Mouse (Mus musculus): Measurements from ENCODE around the gene Kcnd1. TPM values are rescaled to one million over a fixed set of nuclear protein-coding genes. Genes with fewer than 3 reads are reported as not detected.
"Not testable (repeated sequence)": the region's sequence is repeated elsewhere in the genome, so short reads cannot be mapped to it uniquely, and the experiment has no call there.

Kcnd1 gene
- polyA plus RNA-seq, 1 experiment from 2014 or later = 0.18 TPM

DNA sequence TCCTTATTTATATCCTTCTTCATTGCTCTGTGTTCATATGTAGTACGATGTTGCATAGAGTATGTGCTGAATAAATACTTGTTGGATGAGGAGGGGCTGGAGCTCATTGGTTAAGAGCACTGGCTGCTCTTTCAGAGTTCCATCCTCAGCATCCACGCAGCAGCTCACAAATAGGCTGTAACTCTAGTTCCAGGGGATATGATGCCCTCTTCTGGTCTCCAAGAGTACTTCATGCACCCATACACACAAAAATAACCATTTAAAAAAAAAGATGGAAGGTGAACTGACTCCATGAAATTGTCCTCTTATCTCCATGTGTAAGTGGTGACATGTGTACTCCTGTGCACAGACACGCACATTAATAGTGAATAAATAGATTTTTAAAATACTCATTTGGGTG is 28.7 kb upstream of the Kcnd1 start:
- Histone ChIP-seq H3K9ac (no peak overlapping the region), H3K4me1 (replicated peaks) (peaks cover 16% of the 10 kb centered on the region; the same call in 1 of the 2 replicates), H3K36me3 (replicated peaks) (peaks cover 19% of the 10 kb centered on the region), H3K4me3 (replicated peaks) (no peak overlapping the region), H3K27me3 (no peaks in the 10 kb centered on the region), H3K9me3 (replicated peaks) (no peaks in the 10 kb centered on the region), H3K27ac (replicated peaks) (no peak overlapping the region), H3K4me2 (no peak overlapping the region)
- no peak for ATAC-seq (ENCODE audit: insufficient read depth)
- 42% methylated on average over 3 of the region's 3 CpGs for WGBS (ENCODE audit: insufficient replicate concordance)

DNA sequence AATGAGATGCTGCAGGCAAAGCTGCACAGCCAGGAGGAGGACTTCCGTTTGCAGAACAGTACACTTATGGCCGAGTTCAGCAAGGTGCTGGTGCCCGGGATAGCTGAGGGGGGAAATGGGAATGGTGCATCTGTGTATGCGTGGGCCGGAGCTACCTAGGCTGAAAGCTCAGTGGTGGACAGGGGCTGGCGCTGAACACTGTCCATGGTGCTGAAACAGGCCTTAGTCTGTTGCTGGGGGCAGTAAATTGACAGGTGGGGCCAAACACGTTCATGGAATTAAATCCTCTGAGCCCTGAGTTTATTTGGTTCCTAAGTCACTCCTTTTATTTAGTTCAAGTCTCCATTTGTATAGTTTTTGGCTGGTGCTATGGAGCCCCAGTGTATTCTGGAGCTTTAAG is 27.1 kb upstream of the Kcnd1 start:
- H3K4me2 ChIP-seq = no peak overlapping the region
- H3K36me3 ChIP-seq (replicated peaks) = peaks cover 29% of the 10 kb centered on the region
- H3K4me1 ChIP-seq (replicated peaks) = peaks cover 16% of the 10 kb centered on the region; the same call in 1 of the 2 replicates
- H3K9ac ChIP-seq = no peak overlapping the region
- no peak overlapping the region for H3K27ac ChIP-seq (replicated peaks)
- 42% methylated on average over 7 of the region's 7 CpGs for WGBS (ENCODE audit: insufficient replicate concordance)
- no peaks in the 10 kb centered on the region for H3K9me3 ChIP-seq (replicated peaks)
- H3K4me3 ChIP-seq (replicated peaks) = no peak overlapping the region
- H3K27me3 ChIP-seq = no peaks in the 10 kb centered on the region
- no peak for ATAC-seq (ENCODE audit: insufficient read depth)

DNA sequence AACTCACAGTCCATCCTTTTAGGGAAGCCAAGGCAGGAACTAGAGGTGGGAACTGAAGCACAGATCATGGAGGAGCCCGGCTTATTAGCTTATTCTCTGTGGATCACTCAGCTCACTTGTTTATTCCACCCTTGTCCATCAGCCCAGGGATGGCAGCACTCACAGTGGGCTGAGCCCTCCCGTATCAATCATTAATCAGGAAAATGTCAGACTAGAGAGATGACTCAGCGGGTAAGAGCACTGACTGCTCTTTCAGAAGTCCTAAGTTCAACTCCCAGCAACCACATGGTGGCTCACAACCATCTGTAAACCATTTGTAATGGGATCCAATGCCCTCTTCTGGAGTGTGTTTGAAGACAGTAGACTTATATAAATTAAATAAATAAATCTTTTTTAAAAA is 24.8 kb upstream of the Kcnd1 start:
- 61% methylated on average over 3 of the region's 3 CpGs for WGBS (ENCODE audit: insufficient replicate concordance)
- no peaks in the 10 kb centered on the region for H3K9me3 ChIP-seq (replicated peaks)
- H3K27ac ChIP-seq (replicated peaks) = 0 out of 2 replicates have a peak overlapping the region, but pooled peaks have one; percentile 33
- no peak overlapping the region for H3K9ac ChIP-seq
- peaks cover 48% of the 10 kb centered on the region for H3K36me3 ChIP-seq (replicated peaks)
- H3K27me3 ChIP-seq = no peaks in the 10 kb centered on the region
- H3K4me2 ChIP-seq = no peak overlapping the region
- ATAC-seq (ENCODE audit: insufficient read depth) = peak; percentile 54; the same call in 1 of the 2 replicates
- no peak overlapping the region for H3K4me3 ChIP-seq (replicated peaks)
- H3K4me1 ChIP-seq (replicated peaks) = 0 out of 2 replicates have a peak, but pooled peaks cover 5% of the 10 kb centered on the region

DNA sequence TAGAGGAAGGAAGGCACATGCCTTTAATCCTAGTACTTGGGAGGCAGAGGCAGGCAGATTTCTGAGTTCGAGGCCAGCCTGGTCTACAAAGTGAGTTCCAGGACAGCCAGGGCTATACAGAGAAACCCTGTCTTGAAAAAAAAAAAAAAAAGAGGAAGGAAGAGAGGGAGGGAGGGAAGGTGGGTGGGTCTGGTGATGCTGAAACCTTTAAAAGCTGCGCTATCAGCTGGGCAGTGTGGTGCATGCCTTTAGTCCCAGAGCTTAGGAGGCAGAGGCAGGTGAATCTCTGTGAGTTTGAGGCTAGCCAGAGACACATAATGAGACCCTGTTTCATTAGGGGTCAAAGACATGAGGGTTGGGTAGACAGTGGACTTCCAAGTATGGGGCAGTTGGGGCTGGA is 19.9 kb upstream of the Kcnd1 start:
- H3K36me3 ChIP-seq (replicated peaks) = peaks cover 68% of the 10 kb centered on the region
- ATAC-seq (ENCODE audit: insufficient read depth); H3K27me3 ChIP-seq; H3K4me1 ChIP-seq (replicated peaks); H3K27ac ChIP-seq (replicated peaks); H3K4me2 ChIP-seq; H3K9ac ChIP-seq; H3K9me3 ChIP-seq (replicated peaks); H3K4me3 ChIP-seq (replicated peaks): not testable (repeated sequence)
- WGBS (ENCODE audit: insufficient replicate concordance) = 49% methylated on average over 2 of the region's 2 CpGs

DNA sequence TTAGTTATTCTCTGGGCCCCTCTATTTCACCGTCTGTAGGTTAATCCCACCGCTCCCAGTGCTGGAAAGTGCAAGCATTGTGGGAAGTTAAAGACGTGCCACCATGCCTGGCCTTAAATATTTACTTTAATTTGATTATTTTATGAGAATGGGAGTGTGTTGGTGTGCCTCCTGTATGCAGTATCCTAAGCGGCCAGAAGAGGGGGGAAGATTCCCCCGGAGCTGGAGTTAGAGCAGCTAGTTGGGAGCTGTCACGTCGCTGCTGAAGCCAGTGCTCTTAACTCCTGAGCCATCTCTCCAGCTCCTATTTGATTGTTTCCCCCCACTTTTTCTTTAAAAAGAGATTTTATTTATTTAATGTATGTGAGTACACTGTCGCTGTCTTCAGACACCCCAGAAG is 7.1 kb upstream of the Kcnd1 start:
- not testable (repeated sequence) for H3K4me1 ChIP-seq (replicated peaks); H3K27ac ChIP-seq (replicated peaks); ATAC-seq (ENCODE audit: insufficient read depth); H3K9ac ChIP-seq; H3K4me3 ChIP-seq (replicated peaks); H3K9me3 ChIP-seq (replicated peaks); H3K4me2 ChIP-seq; H3K27me3 ChIP-seq
- 40% methylated on average over 8 of the region's 8 CpGs for WGBS (ENCODE audit: insufficient replicate concordance)
- H3K36me3 ChIP-seq (replicated peaks) = peaks cover 83% of the 10 kb centered on the region

DNA sequence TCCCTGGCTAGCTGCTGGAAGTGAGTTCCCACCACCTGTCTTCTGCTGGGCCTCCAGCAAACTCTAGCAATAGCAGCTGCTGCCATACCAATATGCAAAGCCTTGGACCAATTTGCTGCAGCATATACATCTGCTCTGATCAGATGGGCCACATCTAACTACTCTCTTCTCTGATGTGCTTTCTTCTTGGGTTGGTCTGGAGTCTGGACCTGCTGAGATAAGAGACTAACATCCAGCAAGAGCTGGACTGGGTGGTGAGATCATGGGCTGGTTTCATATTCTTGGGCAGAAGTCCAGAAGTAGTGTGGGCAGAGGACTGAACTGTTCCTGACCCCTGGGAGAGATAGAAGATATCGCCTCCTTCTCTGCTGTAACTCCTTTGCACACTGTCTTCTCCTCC is 15.1 kb downstream of the Kcnd1 start:
- peaks cover 68% of the 10 kb centered on the region for H3K4me1 ChIP-seq (replicated peaks)
- H3K9ac ChIP-seq = peak overlapping the region; percentile 39; the same call in 1 of the 2 replicates
- H3K36me3 ChIP-seq (replicated peaks) = no peaks in the 10 kb centered on the region
- H3K27me3 ChIP-seq = no peaks in the 10 kb centered on the region
- peak overlapping the region; percentile 95 for H3K27ac ChIP-seq (replicated peaks)
- H3K9me3 ChIP-seq (replicated peaks) = no peaks in the 10 kb centered on the region
- peak overlapping the region; percentile 22; the same call in 1 of the 2 replicates for H3K4me3 ChIP-seq (replicated peaks)
- WGBS (ENCODE audit: insufficient replicate concordance) = 44% methylated on average over 1 of the region's 1 CpGs
- peak overlapping the region; percentile 55 for H3K4me2 ChIP-seq
- peak; percentile 57 for ATAC-seq (ENCODE audit: insufficient read depth)

DNA sequence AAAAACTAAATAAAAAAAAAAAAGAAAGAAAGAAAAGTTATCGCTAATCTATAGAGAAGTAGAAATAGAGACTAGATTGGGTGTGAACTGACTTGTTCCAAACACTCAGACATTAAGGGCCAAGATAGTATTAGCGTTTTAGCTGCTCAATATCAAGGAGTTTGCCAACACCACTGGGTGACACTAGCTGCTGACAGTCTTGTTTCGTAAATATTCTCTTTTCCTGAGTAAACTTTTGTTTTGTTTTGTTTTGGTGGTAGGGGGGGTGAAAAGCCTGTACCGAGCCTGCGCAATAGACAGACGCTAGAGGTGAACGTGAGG is 18.7 kb downstream of the Kcnd1 start:
- ATAC-seq (ENCODE audit: insufficient read depth) = no peak
- peaks cover 70% of the 10 kb centered on the region for H3K4me1 ChIP-seq (replicated peaks)
- H3K36me3 ChIP-seq (replicated peaks) = peaks cover 19% of the 10 kb centered on the region; the same call in 1 of the 2 replicates
- WGBS (ENCODE audit: insufficient replicate concordance) = 17% methylated on average over 7 of the region's 7 CpGs
- no peaks in the 10 kb centered on the region for H3K9me3 ChIP-seq (replicated peaks)
- H3K27ac ChIP-seq (replicated peaks) = peak overlapping the region; percentile 84
- no peak overlapping the region; the same call in 1 of the 2 replicates for H3K9ac ChIP-seq
- peak overlapping the region; percentile 81 for H3K4me3 ChIP-seq (replicated peaks)
- peak overlapping the region; percentile 60 for H3K4me2 ChIP-seq
- no peaks in the 10 kb centered on the region for H3K27me3 ChIP-seq

DNA sequence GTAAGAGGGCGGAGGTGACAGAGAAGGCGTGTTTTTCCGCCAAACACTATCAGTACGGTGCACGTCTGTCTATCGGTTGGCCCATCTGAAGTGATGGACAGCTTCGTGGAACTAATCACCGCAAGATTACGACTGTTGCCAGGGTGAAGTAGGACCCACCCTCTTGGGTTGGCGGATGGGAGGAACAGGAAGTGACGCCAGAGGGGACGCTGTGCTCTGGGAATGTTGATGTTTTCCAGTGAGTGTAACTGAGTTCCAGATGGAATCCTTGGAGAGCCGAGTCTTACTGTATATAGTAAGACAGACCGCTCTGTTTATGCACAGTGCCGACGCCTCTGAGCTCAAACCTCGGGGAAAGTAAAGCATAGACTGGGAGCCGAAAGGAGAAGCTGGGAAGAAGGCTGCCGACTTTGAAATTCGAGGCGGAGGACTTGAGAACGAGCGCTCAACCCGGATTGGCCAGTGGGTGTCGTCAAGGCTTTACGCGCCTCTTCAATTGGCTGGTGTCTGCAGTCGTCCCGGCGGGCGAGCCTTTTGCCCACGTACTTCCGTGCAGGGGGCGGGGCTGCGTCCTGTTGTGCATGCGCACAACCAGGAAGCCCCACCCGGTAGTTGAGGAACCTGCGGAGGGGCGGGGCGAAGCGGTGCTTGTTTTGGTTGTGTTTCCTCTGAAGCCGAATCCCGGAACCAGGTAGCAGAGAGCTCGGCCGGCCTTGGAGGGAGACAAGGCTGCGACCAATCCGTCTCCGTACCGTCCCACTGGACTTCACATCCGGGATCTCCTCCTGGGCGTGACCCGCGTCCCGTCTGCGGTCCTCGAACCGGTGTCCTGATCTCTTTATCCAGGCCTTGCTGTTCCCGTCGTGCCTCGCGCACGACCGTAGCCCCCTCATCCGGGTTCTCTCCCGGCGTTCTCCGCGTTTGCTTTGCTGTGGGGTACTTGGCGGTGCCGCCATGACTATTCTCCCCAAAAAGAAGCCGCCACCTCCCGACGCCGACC is 19.4 kb downstream of the Kcnd1 start, which contains the start of gene Otud5:
Gene Otud5, plus strand, starts transcription at position 202 of the 1,000 bp plus-strand sequence.
- peak; percentile 91 for ATAC-seq (ENCODE audit: insufficient read depth)
- no peaks in the 10 kb centered on the region for H3K27me3 ChIP-seq
- no peaks in the 10 kb centered on the region for H3K9me3 ChIP-seq (replicated peaks)
- peaks cover 70% of the 10 kb centered on the region for H3K4me1 ChIP-seq (replicated peaks)
- peak within 1 kb of the TSS; percentile 96 for H3K27ac ChIP-seq (replicated peaks)
- H3K4me2 ChIP-seq = peak within 1 kb of the TSS; percentile 65
- WGBS (ENCODE audit: insufficient replicate concordance) = 14% methylated on average over 74 of the region's 74 CpGs
- H3K36me3 ChIP-seq (replicated peaks) = peaks cover 26% of the 10 kb centered on the region
- H3K4me3 ChIP-seq (replicated peaks) = peak within 1 kb of the TSS; percentile 81
- peak within 1 kb of the TSS; percentile 88 for H3K9ac ChIP-seq

DNA sequence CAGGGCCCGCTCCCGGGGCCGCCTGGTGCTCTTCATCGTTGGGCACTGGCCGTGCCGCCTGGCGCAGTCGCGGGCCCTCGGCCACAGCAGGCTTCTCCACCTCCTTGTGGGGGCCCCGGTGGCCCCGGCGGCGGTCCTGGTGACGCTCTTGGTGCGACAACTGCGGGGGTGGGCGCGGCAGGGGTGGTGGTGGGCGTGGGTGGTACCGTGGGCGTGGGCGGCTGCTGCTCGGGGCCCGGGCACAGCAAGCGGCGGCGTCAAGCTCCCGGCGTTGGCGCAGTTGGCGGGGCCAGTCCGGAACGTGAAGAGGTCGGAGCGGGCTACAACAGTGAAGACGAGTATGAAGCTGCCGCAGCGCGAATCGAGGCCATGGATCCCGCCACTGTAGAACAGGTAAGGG is 20.2 kb downstream of the Kcnd1 start:
- ATAC-seq (ENCODE audit: insufficient read depth) = no peak
- Histone ChIP-seq H3K27ac (replicated peaks) (peak overlapping the region; percentile 96), H3K4me3 (replicated peaks) (peak overlapping the region; percentile 81), H3K4me1 (replicated peaks) (peaks cover 62% of the 10 kb centered on the region), H3K9me3 (replicated peaks) (no peaks in the 10 kb centered on the region), H3K9ac (peak overlapping the region; percentile 88), H3K4me2 (peak overlapping the region; percentile 65), H3K36me3 (replicated peaks) (peaks cover 33% of the 10 kb centered on the region), H3K27me3 (no peaks in the 10 kb centered on the region)
- WGBS (ENCODE audit: insufficient replicate concordance) = 25% methylated on average over 42 of the region's 42 CpGs

DNA sequence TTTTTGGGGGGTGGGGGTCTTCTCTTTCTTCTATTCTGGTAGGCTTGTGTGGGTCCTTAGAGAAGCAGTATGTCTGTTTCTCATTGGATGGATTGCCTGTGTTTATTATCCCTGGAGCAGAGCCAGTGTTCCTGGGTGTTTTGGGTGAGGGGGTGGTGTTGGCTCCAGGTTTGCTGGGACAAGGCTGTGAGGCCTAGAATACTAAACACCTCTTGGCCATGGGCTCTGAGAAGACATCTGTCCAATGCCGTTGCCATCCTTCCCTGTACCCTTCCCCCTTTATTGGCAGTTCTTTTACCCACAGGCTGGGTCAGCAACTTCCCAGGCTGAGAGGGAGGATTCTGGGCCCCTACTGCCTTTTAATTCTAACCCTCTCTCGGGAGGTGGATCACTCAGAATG is 25.8 kb downstream of the Kcnd1 start:
- Histone ChIP-seq H3K4me2 (no peak overlapping the region), H3K36me3 (replicated peaks) (peaks cover 72% of the 10 kb centered on the region), H3K27ac (replicated peaks) (no peak overlapping the region), H3K9ac (no peak overlapping the region), H3K4me1 (replicated peaks) (peaks cover 30% of the 10 kb centered on the region), H3K27me3 (no peaks in the 10 kb centered on the region), H3K9me3 (replicated peaks) (no peaks in the 10 kb centered on the region), H3K4me3 (replicated peaks) (no peak overlapping the region)
- 67% methylated on average over 2 of the region's 2 CpGs for WGBS (ENCODE audit: insufficient replicate concordance)
- ATAC-seq (ENCODE audit: insufficient read depth) = no peak

DNA sequence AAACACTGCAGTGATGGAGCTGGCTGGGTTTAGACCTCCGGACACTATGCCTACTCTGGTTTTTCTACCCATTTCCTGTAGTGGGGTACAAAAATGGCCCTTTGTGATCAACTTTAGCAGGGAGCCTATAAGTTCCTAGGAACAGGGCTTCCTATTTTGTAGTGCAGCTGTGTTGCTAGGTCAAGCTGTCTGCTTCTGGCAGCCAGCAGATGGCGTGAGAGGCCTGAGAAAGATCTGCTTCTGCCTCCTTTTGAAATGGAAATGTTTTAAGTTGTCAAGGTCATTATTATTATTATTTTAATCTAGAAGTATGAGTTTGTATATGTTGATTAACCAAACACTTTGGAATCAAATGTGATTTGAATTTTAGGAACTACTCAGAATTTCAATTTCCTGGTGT is 32.5 kb downstream of the Kcnd1 start:
- ATAC-seq (ENCODE audit: insufficient read depth) = no peak
- Histone ChIP-seq H3K9me3 (replicated peaks) (no peaks in the 10 kb centered on the region), H3K4me3 (replicated peaks) (no peak overlapping the region), H3K9ac (no peak overlapping the region), H3K27ac (replicated peaks) (no peak overlapping the region), H3K4me1 (replicated peaks) (peaks cover 10% of the 10 kb centered on the region), H3K27me3 (no peaks in the 10 kb centered on the region), H3K4me2 (no peak overlapping the region), H3K36me3 (replicated peaks) (peaks cover 66% of the 10 kb centered on the region)
- 14% methylated on average over 2 of the region's 2 CpGs for WGBS (ENCODE audit: insufficient replicate concordance)

Data from liver, embryonic 15.5 days (tissue).